Mouse (Mus musculus): Measurements from ENCODE around the gene Selenoi. TPM values are rescaled to one million over a fixed set of nuclear protein-coding genes. Genes with fewer than 3 reads are reported as not detected.

Selenoi gene
- polyA plus RNA-seq, 1 experiment from 2014 or later: 20.8 TPM

DNA sequence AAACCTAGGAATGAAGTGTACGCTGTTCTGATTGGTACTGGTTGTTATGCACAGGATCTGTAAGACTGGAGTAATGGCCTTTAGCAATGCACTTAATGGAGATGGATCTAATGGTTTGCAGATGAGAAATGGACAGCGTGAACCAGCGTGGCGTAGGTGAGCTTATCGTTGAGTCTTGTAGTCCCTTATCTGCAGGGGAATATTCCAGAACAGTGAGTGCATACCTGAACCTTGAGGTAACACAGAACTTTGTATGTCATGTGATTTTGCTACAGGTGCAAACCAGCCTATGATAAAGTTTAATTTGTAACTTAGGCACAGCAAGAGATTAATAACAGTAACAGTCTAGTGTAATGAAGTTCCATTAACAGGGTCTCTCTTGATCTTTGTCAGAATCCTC lies 6.2 kb downstream of the Selenoi start:
- WGBS: 88% methylated on average over 5 of the region's 5 CpGs
- peaks cover 39% of the 10 kb centered on the region for H3K4me1 ChIP-seq (replicated peaks)

DNA sequence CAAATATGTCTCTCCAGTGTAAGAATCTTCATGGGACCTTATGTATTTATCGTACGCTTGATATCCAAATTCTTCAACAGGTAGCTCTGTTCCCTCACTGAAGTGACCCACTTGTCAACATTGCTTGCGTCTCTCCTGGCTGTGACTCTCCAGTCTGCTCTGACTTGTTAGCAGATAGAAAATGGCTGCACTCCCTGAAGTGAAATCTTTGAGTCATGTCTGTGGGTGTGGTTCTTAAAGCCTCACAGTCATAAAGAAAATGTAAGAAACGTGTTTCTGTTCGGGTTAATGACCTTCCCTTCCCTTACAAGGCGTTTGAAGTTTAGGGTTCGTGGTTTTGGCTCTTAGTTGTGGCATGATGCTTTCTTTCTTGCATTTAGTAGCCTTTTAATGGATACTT lies 8.2 kb downstream of the Selenoi start:
- Histone ChIP-seq H3K9me3 (replicated peaks) (no peaks in the 10 kb centered on the region), H3K27ac (ENCODE audit: poor library complexity, severe bottlenecking) (no peak overlapping the region), H3K36me3 (0 out of 2 replicates have a peak, but pooled peaks cover 2% of the 10 kb centered on the region), H3K27me3 (replicated peaks) (no peaks in the 10 kb centered on the region), H3K4me1 (replicated peaks) (peaks cover 44% of the 10 kb centered on the region), H3K9ac (no peak overlapping the region), H3K4me2 (no peak overlapping the region), H3K4me3 (no peak overlapping the region)
- WGBS: 80% methylated on average over 7 of the region's 7 CpGs
- ATAC-seq (ENCODE audit: insufficient number of reproducible peaks, low FRiP score): no peak

More for the DNA sequence above, 6.2 kb downstream of the Selenoi start:
- no peak overlapping the region for H3K9ac ChIP-seq
- no peak overlapping the region for H3K27ac ChIP-seq (ENCODE audit: poor library complexity, severe bottlenecking)
- ATAC-seq (ENCODE audit: insufficient number of reproducible peaks, low FRiP score): no peak
- no peaks in the 10 kb centered on the region for H3K9me3 ChIP-seq (replicated peaks)
- H3K4me3 ChIP-seq: no peak overlapping the region
- no peak overlapping the region for H3K4me2 ChIP-seq
- no peaks in the 10 kb centered on the region for H3K27me3 ChIP-seq (replicated peaks)
- H3K36me3 ChIP-seq: 0 out of 2 replicates have a peak, but pooled peaks cover 2% of the 10 kb centered on the region

DNA sequence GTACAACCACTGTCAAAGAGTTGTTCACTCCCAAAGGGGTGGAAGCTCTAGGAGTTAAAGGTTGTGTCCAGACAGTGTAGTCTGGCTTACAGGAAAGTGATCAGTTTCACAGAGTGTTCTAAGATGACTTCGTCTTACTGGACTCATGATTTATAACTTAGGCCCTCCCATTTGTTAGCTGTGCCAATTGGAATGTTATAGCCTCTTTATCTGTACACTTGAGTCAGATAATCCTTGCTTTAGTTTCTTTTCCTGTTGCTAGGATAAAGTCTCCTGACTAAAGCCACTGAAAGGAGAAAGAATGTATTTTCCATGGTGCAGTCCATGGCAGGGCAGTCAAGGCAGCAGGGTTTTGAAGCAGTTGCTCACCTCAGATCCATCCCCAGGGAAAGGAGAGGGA lies 10.0 kb downstream of the Selenoi start:
- H3K27ac ChIP-seq (ENCODE audit: poor library complexity, severe bottlenecking): peak overlapping the region; percentile 76
- no peak overlapping the region for H3K4me3 ChIP-seq
- WGBS: 13% methylated on average over 1 of the region's 1 CpGs
- no peak for ATAC-seq (ENCODE audit: insufficient number of reproducible peaks, low FRiP score)
- no peak overlapping the region for H3K4me2 ChIP-seq
- peaks cover 3% of the 10 kb centered on the region; the same call in 1 of the 2 replicates for H3K36me3 ChIP-seq
- H3K4me1 ChIP-seq (replicated peaks): peaks cover 42% of the 10 kb centered on the region
- H3K9me3 ChIP-seq (replicated peaks): no peaks in the 10 kb centered on the region
- H3K27me3 ChIP-seq (replicated peaks): no peaks in the 10 kb centered on the region
- 0 out of 2 replicates have a peak overlapping the region, but pooled peaks have one; percentile 39 for H3K9ac ChIP-seq

DNA sequence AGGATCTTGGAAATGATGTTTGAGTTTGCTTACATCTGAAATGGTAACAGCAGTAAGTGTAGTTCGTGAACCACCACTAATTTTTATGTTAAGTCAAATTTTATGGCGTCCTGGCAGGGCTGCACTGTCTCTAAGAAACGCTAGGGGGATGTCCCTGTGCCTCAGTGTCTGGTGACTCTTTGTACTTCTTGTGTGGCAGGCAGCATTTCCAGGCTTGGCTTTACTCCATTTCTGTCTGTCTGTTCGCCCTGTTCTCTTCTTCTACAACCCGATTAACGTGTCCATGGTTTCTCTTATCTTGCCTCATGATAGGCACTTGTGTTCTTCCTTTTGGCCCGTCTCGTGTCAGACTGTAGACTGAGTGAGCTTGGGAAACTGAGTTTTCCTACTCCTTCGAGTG lies 11.4 kb downstream of the Selenoi start:
- H3K4me2 ChIP-seq: peak overlapping the region; percentile 34; the same call in 1 of the 2 replicates
- no peak overlapping the region for H3K9ac ChIP-seq
- peak overlapping the region; percentile 23; the same call in 1 of the 2 replicates for H3K27ac ChIP-seq (ENCODE audit: poor library complexity, severe bottlenecking)
- H3K9me3 ChIP-seq (replicated peaks): no peaks in the 10 kb centered on the region
- no peak for ATAC-seq (ENCODE audit: insufficient number of reproducible peaks, low FRiP score)
- H3K4me3 ChIP-seq: no peak overlapping the region
- WGBS: 30% methylated on average over 9 of the region's 9 CpGs
- peaks cover 7% of the 10 kb centered on the region for H3K36me3 ChIP-seq
- H3K27me3 ChIP-seq (replicated peaks): no peaks in the 10 kb centered on the region
- peaks cover 42% of the 10 kb centered on the region for H3K4me1 ChIP-seq (replicated peaks)

DNA sequence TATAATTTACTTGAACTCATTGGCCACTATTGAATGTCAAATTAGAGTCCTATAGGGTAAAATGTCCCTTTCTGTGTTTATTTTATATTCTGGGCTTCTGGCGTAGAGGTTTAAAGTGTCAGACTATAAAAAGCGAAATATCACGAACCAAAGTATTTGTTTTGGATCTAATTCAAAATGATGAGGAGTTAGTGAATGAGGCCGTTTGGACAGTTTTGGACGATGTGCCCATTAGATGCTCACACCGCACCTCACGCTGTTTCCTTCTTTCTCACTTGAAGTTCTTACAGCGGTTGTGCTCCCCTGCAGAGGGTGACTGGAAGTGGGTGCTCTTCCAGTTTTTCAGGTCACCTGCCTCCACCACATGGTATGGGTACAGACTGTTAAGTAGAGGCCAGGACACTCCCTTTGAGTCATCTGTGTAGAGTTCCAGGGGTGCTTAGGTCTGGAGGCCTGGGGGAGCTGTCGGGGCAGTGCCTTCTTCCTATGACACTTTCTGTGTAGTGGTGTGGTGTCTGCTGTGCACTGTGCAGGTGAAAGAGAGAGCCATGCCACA lies 13.6 kb downstream of the Selenoi start:
- ATAC-seq (ENCODE audit: insufficient number of reproducible peaks, low FRiP score): no peak
- Histone ChIP-seq H3K4me2 (no peak overlapping the region), H3K36me3 (peaks cover 20% of the 10 kb centered on the region), H3K9ac (no peak overlapping the region), H3K4me1 (replicated peaks) (peaks cover 40% of the 10 kb centered on the region), H3K9me3 (replicated peaks) (no peaks in the 10 kb centered on the region), H3K27me3 (replicated peaks) (no peaks in the 10 kb centered on the region), H3K4me3 (no peak overlapping the region), H3K27ac (ENCODE audit: poor library complexity, severe bottlenecking) (no peak overlapping the region)
- 77% methylated on average over 9 of the region's 9 CpGs for WGBS

DNA sequence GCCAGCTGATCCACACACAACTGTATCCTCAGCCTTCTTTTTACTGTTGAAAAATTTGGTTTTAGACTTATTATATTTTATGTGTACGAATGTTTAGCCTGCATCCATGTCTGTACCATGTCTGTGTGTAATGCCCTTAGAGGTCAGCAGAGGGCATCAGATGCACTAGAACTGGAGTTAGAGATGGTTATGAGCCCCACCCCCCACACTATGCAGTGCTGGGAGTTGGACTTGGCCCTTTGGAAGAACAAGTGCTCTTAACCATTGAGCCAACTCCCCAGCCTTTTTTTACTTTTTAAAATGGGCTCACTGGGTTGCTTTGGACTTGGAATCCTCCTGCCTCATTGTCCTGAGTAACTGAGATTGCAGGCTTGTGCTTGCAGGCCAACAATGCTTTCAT lies 15.3 kb downstream of the Selenoi start:
- H3K36me3 ChIP-seq: peaks cover 28% of the 10 kb centered on the region
- peaks cover 30% of the 10 kb centered on the region for H3K4me1 ChIP-seq (replicated peaks)
- no peak overlapping the region for H3K9ac ChIP-seq
- no peaks in the 10 kb centered on the region for H3K9me3 ChIP-seq (replicated peaks)
- no peaks in the 10 kb centered on the region for H3K27me3 ChIP-seq (replicated peaks)
- ATAC-seq (ENCODE audit: insufficient number of reproducible peaks, low FRiP score): no peak
- 93% methylated on average over 1 of the region's 1 CpGs for WGBS
- no peak overlapping the region for H3K27ac ChIP-seq (ENCODE audit: poor library complexity, severe bottlenecking)
- no peak overlapping the region for H3K4me3 ChIP-seq
- H3K4me2 ChIP-seq: no peak overlapping the region

DNA sequence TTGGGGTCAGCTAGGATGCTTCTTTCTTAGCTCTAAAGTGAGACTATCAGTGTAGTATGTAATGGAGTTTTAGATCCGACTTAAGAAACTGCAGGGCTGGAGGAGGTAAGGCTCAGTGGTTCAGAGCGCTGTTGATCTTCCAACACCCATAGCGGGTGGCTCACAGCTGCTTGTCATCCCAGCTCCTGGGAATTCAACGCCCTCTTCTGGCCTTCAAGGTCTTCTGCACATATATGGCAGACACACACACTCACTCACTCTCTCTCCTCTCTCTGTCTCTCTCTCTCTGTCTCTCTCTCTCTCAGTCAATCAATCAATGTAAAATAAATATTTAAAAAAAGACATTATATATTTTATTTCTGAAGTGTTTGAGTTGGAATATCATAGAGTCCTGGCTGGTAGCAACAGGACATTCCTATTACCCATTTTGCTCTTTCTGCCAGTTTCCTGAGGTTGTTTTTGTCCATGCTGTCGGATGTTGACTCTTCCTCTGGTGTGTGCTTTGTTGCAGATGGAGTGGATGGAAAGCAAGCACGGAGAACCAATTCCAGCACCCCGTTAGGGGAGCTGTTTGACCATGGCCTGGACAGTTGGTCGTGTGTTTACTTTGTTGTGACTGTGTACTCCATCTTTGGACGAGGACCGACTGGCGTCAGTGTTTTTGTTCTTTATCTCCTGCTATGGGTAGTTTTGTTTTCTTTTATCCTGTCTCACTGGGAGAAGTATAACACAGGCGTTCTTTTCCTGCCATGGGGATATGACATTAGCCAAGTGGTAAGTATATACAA lies 23.4 kb downstream of the Selenoi start:
- H3K4me1 ChIP-seq (replicated peaks): no peaks in the 10 kb centered on the region
- H3K27ac ChIP-seq (ENCODE audit: poor library complexity, severe bottlenecking): no peak overlapping the region
- H3K4me3 ChIP-seq: no peak overlapping the region
- ATAC-seq (ENCODE audit: insufficient number of reproducible peaks, low FRiP score): no peak; the same call in 1 of the 2 replicates
- H3K9me3 ChIP-seq (replicated peaks): no peaks in the 10 kb centered on the region
- no peak overlapping the region for H3K9ac ChIP-seq
- no peaks in the 10 kb centered on the region for H3K27me3 ChIP-seq (replicated peaks)
- H3K36me3 ChIP-seq: peaks cover 67% of the 10 kb centered on the region
- H3K4me2 ChIP-seq: no peak overlapping the region
- 75% methylated on average over 12 of the region's 12 CpGs for WGBS

DNA sequence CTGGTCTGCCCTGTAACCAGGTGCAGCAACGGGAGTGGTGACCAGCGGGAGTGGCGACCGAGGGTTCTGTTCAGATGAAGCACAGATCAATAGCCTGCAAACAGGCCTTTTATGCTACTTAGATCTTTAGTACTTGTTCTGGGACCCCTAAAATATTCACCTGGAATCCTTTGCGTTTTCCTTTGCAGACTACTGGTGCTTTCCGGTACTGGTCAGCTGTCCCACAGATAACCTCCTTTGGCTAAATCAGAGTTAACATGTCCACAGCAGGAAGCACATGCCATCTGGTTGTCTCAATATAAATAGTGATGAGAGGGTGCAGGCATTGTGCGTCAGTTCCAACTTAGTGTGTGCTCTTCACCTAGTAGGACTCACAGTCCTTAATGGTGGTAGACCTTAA lies 26.4 kb downstream of the Selenoi start:
- no peaks in the 10 kb centered on the region for H3K9me3 ChIP-seq (replicated peaks)
- no peaks in the 10 kb centered on the region for H3K4me1 ChIP-seq (replicated peaks)
- no peak overlapping the region for H3K27ac ChIP-seq (ENCODE audit: poor library complexity, severe bottlenecking)
- 82% methylated on average over 7 of the region's 7 CpGs for WGBS
- ATAC-seq (ENCODE audit: insufficient number of reproducible peaks, low FRiP score): no peak
- peaks cover 70% of the 10 kb centered on the region for H3K36me3 ChIP-seq
- no peak overlapping the region for H3K9ac ChIP-seq
- no peaks in the 10 kb centered on the region for H3K27me3 ChIP-seq (replicated peaks)
- H3K4me3 ChIP-seq: no peak overlapping the region
- H3K4me2 ChIP-seq: no peak overlapping the region

DNA sequence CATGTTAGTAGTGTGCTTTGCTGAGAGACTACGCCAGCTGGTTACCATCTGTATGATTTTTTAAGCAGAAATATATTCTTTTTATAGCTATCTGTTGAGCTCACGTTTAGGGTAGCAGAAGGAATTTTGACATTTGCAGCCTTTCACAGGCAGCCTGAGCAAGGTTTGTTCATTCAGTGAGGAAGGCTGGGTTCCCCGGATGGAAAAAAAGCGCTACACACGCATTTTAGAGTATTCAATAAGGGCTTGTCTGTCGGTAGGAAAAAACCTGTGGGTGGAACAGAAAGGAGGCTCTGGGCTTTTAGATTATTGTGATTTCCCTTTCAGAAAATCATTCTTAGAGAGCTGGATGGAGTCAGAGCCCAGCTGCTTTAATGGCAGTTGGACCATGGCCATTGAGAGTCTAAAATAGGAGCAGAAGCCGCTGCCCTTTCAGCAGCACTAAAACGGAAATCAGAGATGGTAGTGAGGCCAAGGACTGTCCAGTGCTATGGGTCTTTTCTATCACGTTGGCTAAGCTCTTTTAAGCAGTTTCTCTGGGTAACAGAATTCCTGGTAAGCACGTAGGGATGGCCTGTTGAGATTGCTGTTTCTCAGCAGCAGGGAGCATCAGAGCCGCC lies 38.3 kb downstream of the Selenoi start:
- Histone ChIP-seq H3K27me3 (replicated peaks) (no peaks in the 10 kb centered on the region), H3K9ac (no peak overlapping the region), H3K4me1 (replicated peaks) (peaks cover 10% of the 10 kb centered on the region), H3K36me3 (peaks cover 37% of the 10 kb centered on the region), H3K9me3 (replicated peaks) (no peaks in the 10 kb centered on the region), H3K4me3 (no peak overlapping the region), H3K4me2 (no peak overlapping the region), H3K27ac (ENCODE audit: poor library complexity, severe bottlenecking) (no peak overlapping the region; the same call in 1 of the 2 replicates)
- WGBS: 71% methylated on average over 11 of the region's 11 CpGs
- ATAC-seq (ENCODE audit: insufficient number of reproducible peaks, low FRiP score): no peak

DNA sequence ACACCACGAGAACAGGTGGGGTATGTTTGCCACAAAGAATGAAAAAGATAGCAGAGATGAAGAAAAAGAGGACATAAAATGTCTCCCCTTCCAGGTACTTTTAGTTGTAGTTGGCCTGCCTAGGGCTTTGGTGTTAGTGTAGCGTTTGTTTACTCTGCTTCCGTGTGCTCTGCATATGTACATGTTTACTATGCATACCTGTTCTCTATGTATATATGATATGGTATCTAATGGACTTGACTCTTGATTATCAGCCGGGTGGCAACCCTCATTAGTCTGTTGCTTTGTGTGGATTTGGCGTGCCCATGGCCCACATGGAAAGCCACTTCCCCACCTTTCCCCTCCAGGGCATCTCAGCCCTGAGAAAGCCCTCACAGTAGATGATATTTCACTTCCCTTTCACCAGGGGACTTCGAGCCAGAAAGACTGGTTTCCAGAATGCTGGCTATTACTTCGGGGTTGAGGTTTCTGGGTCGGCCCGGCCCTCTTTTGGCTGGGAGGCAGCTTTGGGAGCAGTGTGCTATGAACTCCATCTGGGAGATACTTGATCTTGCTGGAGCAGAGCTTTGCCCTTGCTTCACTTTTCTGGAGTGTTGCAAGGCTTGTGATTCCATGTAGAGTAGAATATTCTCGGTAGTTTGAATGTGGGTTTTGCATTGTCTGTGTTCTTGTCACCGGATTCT lies 39.4 kb downstream of the Selenoi start:
- H3K36me3 ChIP-seq: peaks cover 26% of the 10 kb centered on the region
- no peaks in the 10 kb centered on the region for H3K27me3 ChIP-seq (replicated peaks)
- 92% methylated on average over 11 of the region's 11 CpGs for WGBS
- H3K9ac ChIP-seq: no peak overlapping the region
- no peaks in the 10 kb centered on the region for H3K9me3 ChIP-seq (replicated peaks)
- H3K27ac ChIP-seq (ENCODE audit: poor library complexity, severe bottlenecking): no peak overlapping the region
- peaks cover 10% of the 10 kb centered on the region for H3K4me1 ChIP-seq (replicated peaks)
- no peak overlapping the region for H3K4me2 ChIP-seq
- ATAC-seq (ENCODE audit: insufficient number of reproducible peaks, low FRiP score): no peak
- no peak overlapping the region for H3K4me3 ChIP-seq

DNA sequence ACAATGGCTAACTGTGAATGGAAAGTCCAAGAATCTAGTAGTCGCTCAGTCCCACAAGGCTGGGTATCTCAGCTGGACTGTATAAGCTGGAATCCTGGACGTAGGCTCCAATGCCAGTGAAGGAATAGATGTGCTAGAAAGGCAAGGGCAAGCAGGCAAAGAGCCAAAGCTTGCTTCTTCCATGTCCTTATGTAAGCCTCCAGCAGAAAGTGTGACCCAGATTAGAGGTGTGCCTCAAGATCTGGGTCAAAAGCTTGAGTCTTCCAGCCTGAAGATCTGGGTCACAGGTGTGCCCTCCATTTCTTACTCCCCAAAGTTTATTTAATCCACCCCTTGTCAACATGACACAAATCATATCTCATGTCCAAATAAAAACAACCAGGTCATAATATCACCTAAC lies 44.0 kb downstream of the Selenoi start:
- ATAC-seq (ENCODE audit: insufficient number of reproducible peaks, low FRiP score): no peak
- Histone ChIP-seq H3K27me3 (replicated peaks) (peaks cover under 1% of the 10 kb centered on the region; the same call in 1 of the 2 replicates), H3K9me3 (replicated peaks) (no peaks in the 10 kb centered on the region), H3K9ac (no peak overlapping the region), H3K4me3 (no peak overlapping the region), H3K27ac (ENCODE audit: poor library complexity, severe bottlenecking) (no peak overlapping the region), H3K4me2 (no peak overlapping the region), H3K4me1 (replicated peaks) (peaks cover 5% of the 10 kb centered on the region), H3K36me3 (0 out of 2 replicates have a peak, but pooled peaks cover 2% of the 10 kb centered on the region)
- 93% methylated on average over 2 of the region's 2 CpGs for WGBS
